Mouse (Mus musculus) C2C12 (cell line): Measurements from ENCODE around the gene Sppl2b. TPM values are rescaled to one million over a fixed set of nuclear protein-coding genes. Genes with fewer than 3 reads are reported as not detected.

Source experiments
- H3K27me3 ChIP-seq: one replicate; pipeline ENCODE4 v1.6.1; 2011; ENCODE audit not compliant: control insufficient read depth, insufficient read depth, insufficient read length
- H3K36me3 ChIP-seq: one replicate; pipeline ENCODE4 v1.6.1; 2011; ENCODE audit not compliant: control insufficient read depth, insufficient read depth
- H3K4me3 ChIP-seq: one replicate; pipeline ENCODE4 v1.5.1; 2011; ENCODE audit warnings: mild to moderate bottlenecking, control low read depth; ENCODE audit not compliant: poor library complexity, insufficient read depth, severe bottlenecking
- H3K79me2 ChIP-seq: one replicate; pipeline ENCODE4 v1.6.1; 2011; ENCODE audit not compliant: control insufficient read depth, insufficient read depth
- H3K79me3 ChIP-seq: one replicate; pipeline ENCODE4 v1.6.1; 2011; ENCODE audit warnings: low read depth, control low read depth
- H3ac ChIP-seq: one replicate; pipeline ENCODE3; 2011; ENCODE audit warnings: low read depth; ENCODE audit not compliant: control insufficient read depth, insufficient read length
- CEBPB ChIP-seq: IDR thresholded peaks from one replicate; pipeline ENCODE4 v1.6.1; 2011; ENCODE audit warnings: low read depth, mild to moderate bottlenecking, control low read depth, moderate library complexity
- CTCF ChIP-seq: IDR thresholded peaks from one replicate; pipeline ENCODE4 v1.5.1; 2011; ENCODE audit not compliant: control insufficient read depth, insufficient read depth, insufficient read length
- FOSL1 ChIP-seq: IDR thresholded peaks from one replicate; pipeline ENCODE4 v1.8.0; 2011; ENCODE audit warnings: mild to moderate bottlenecking, low read length; ENCODE audit not compliant: poor library complexity, insufficient read depth, severe bottlenecking
- MAX ChIP-seq: IDR thresholded peaks from one replicate; pipeline ENCODE4 v1.6.1; 2011; ENCODE audit warnings: mild to moderate bottlenecking, control low read depth
- MYOD1 ChIP-seq: IDR thresholded peaks from one replicate; pipeline ENCODE4 v1.6.1; 2011; ENCODE audit warnings: low read depth; ENCODE audit not compliant: control insufficient read depth, insufficient read length
- MYOG ChIP-seq: IDR thresholded peaks from one replicate; pipeline ENCODE4 v1.6.1; 2011; ENCODE audit not compliant: control insufficient read depth, insufficient read length; ENCODE audit errors: extremely low read depth
- USF1 ChIP-seq: IDR thresholded peaks from one replicate; pipeline ENCODE4 v1.6.1; 2011; ENCODE audit warnings: low read depth, mild to moderate bottlenecking, control low read depth, moderate library complexity
- long read RNA-seq, 2 experiments: library from polyadenylated mRNA; unstranded; transcript quantifications; one replicate each; pipeline ENCODE4 v2.0.0; 2019 to 2020
- polyA plus RNA-seq: library from polyadenylated mRNA; unstranded; fragments of >200 nt; fragmentation: generic; extraction: Trizol; gene quantifications from one replicate; pipeline ENCODE4 v1.2.1, GENCODE M21; 2012; ENCODE audit warnings: missing spikeins

Sppl2b gene
- polyA plus RNA-seq, result 31.2 TPM
- long read RNA-seq, experiment 1, transcript Sppl2b-201 (15 exons, 2,869 nt), result major isoform, 5 of 16 reads
- long read RNA-seq, experiment 1, partial matches to known transcripts, result 1 of 16 reads
- long read RNA-seq, experiment 1, other reads (novel, unspliced or antisense), result 10 of 16 reads
- long read RNA-seq, experiment 2, transcript Sppl2b-201 (15 exons, 2,869 nt), result major isoform, 50 of 288 reads
- long read RNA-seq, experiment 2, partial matches to known transcripts, result 45 of 288 reads
- long read RNA-seq, experiment 2, other reads (novel, unspliced or antisense), result 193 of 288 reads

DNA sequence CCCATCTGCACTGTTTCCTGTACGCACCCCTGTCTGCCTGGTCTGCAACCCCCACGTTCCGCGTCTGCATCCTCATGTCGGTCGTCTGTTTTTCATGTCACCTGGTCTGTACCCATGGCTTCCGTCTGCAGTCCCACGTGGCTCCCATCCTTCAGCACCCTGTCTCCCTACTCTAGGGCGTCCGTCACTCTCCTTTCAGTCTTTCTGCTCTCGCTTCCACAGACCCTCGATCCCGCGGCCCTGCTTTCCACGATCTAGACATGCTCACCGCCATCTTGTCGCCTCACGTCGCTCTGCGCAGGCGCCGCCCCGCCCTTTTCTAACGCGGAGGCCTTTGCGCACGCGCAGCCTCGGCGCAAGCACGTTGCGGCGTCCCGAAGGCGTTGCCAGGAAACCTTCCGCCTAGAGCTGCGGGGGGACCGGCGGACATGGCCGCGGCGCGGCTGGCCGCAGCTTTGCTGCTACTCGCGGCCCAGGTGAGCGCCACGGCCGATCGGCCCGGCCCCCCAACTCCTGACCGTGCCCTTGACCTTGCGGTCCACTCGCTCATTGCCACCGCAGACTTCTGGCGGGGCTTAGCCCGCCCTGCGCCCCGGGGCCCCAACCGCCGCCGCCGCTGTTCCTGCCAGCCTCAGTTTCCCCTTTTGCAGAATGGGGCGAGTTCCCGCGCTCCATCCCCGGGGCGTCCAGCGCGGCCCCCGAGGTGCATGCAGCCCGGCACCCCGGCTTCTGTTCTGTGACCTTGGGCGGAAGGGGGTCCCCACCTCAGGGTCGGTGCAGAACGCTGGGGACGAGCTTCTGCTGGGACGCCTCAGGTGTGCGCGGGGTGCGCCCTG is at the start of gene Sppl2b, which contains the start of gene Lsm7:
Gene Sppl2b (plus strand): TSS at position 363 of the 836 bp plus-strand sequence.
Gene Lsm7 (minus strand): TSS at position 297 of the 836 bp plus-strand sequence.
- H3K4me3 ChIP-seq, result peak within 1 kb of the TSS; percentile 98
- H3K79me2 ChIP-seq, result peaks cover 73% of the 10 kb centered on the region
- no peak for TF ChIP-seq MYOG
- no peak for TF ChIP-seq USF1
- no peak for TF ChIP-seq FOSL1
- no peak for TF ChIP-seq CTCF
- no peak for TF ChIP-seq CEBPB
- no peak for TF ChIP-seq MYOD1
- TF ChIP-seq MAX, result no peak

DNA sequence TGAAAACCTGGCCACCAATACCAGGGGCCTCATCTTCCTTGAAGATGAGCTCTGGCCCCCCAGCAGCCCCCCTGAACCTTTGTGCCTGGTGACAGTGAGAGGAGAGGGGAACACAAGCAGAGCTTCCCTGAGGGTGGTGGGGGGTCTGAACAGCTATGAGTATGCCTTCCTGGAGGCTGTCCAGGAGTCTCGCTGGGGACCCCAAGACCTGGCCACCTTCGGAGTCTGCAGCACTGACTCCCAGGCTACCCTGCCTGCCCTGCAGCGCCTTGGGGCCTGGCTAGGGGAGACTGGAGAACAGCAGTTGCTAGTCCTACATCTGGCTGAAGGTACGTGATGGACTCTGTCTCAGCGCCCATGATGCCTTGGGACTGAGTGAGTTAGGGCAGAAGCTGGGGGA is 49.8 kb upstream of the Sppl2b start:
- H3K79me3 ChIP-seq, result peaks cover 18% of the 10 kb centered on the region
- H3K79me2 ChIP-seq, result peaks cover 21% of the 10 kb centered on the region
- H3ac ChIP-seq, result no peak overlapping the region
- no peak overlapping the region for H3K4me3 ChIP-seq
- no peak for TF ChIP-seq MYOG
- peaks cover 58% of the 10 kb centered on the region for H3K36me3 ChIP-seq
- H3K27me3 ChIP-seq, result no peaks in the 10 kb centered on the region

More for the DNA sequence above, at the start of gene Sppl2b, which contains the start of gene Lsm7:
- Histone ChIP-seq H3K79me3 (peaks cover 35% of the 10 kb centered on the region), H3K27me3 (no peaks in the 10 kb centered on the region), H3K36me3 (peaks cover 29% of the 10 kb centered on the region), H3ac (peak within 1 kb of the TSS; percentile 98)

DNA sequence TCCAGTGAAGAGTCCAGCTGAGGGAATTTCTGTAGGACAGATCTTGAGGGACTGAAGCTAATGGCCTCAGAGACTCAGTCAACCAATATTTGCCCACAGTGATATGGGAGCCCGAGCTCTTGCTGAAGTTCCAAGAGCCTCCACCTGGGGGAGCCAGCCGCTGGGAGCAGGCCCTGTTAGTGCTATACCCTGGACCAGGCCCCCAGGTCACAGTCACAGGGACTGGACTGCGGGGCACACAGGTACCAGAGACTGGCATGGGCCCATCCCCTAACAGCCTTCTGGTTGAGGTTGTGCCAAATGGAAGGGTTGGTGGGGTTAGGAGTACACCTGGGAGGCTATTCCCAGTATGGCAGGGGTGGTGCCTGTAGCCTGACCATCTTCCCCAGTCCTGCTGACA is 49.1 kb upstream of the Sppl2b start:
- TF ChIP-seq USF1 (no peak), MAX (no peak), CEBPB (no peak), CTCF (peak; percentile 24), MYOD1 (no peak)
- no peak overlapping the region for H3ac ChIP-seq
- peaks cover 15% of the 10 kb centered on the region for H3K79me2 ChIP-seq
- H3K79me3 ChIP-seq, result peaks cover 12% of the 10 kb centered on the region
- no peaks in the 10 kb centered on the region for H3K27me3 ChIP-seq
- H3K36me3 ChIP-seq, result peaks cover 52% of the 10 kb centered on the region
- H3K4me3 ChIP-seq, result no peak overlapping the region

DNA sequence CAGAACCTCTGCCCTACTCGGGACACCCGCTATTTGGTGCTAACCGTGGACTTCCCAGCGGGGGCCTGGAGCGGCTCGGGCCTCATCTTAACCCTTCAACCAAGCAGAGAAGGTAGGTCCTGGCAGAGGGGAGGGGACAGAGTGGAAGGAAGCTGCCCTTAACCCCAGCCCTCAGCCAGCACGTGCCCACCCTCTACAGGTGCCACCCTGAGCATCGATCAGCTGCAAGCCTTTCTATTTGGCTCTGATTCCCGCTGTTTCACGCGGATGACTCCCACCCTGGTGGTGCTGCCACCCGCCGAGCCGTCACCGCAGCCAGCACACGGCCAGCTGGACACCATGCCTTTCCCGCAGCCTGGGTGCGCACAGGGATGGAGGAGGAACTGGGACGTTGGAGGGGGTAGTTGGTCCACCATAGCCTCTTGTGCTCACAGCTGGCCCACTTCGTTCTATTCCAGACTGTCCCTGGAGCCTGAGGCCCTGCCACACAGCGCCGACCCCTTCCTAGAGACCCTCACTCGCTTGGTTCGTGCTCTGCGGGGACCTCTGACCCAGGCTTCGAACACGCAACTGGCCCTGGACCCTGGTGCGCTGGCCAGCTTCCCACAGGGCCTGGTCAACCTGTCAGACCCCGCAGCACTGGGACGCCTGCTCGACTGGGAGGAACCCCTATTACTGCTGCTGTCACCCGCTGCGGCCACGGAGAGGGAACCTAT is 48.6 kb upstream of the Sppl2b start:
- Histone ChIP-seq H3K36me3 (peaks cover 47% of the 10 kb centered on the region), H3K79me2 (peaks cover 10% of the 10 kb centered on the region), H3K79me3 (peaks cover 7% of the 10 kb centered on the region), H3K27me3 (no peaks in the 10 kb centered on the region), H3K4me3 (no peak overlapping the region), H3ac (no peak overlapping the region)
- TF ChIP-seq MYOG (no peak), CEBPB (no peak)

- TF ChIP-seq FOSL1, result no peak
- TF ChIP-seq MYOD1, result no peak
- TF ChIP-seq USF1, result no peak
- no peak for TF ChIP-seq CEBPB
- TF ChIP-seq MYOG, result no peak
- TF ChIP-seq CTCF, result no peak
- TF ChIP-seq MAX, result no peak
- H3K79me2 ChIP-seq, result peaks cover 3% of the 10 kb centered on the region
- peaks cover 40% of the 10 kb centered on the region for H3K36me3 ChIP-seq
- H3ac ChIP-seq, result no peak overlapping the region
- H3K27me3 ChIP-seq, result no peaks in the 10 kb centered on the region
- peaks cover 1% of the 10 kb centered on the region for H3K79me3 ChIP-seq
- no peak overlapping the region for H3K4me3 ChIP-seq
These were observed 47.9 kb upstream of the Sppl2b start for GRCm38 (mm10) chr10:80807057-80807627.
